Mouse (Mus musculus) stomach, embryonic 15.5 days (tissue): ENCODE measurements around the gene Man2a1. TPM values are rescaled to one million over a fixed set of nuclear protein-coding genes. Genes with fewer than 3 reads are reported as not detected.

Source experiments
- ATAC-seq: fragments of 200-750 bp; cut with Nextera tagmentation; 2 replicates; pipeline ENCODE4 v1.8.0; 2017; ENCODE audit warnings: low read depth, moderate number of reproducible peaks, moderate TSS enrichment; ENCODE audit not compliant: insufficient read depth, low FRiP score
- H3K27ac ChIP-seq: fragments of 300-500 bp; sonication (generic); 2 replicates; pipeline ENCODE4 v1.5.1; 2015; ENCODE audit warnings: mild to moderate bottlenecking, inconsistent platforms
- H3K27me3 ChIP-seq: fragments of 300-500 bp; sonication (generic); replicated peaks from 2 replicates; pipeline ENCODE4 v1.6.1; 2015; ENCODE audit warnings: inconsistent platforms
- H3K36me3 ChIP-seq: fragments of 300-500 bp; sonication (generic); 2 replicates; pipeline ENCODE4 v1.6.1; 2015; ENCODE audit warnings: inconsistent platforms
- H3K4me1 ChIP-seq: fragments of 300-500 bp; sonication (generic); 2 replicates; pipeline ENCODE4 v1.6.1; 2015; ENCODE audit warnings: inconsistent platforms
- H3K4me2 ChIP-seq: fragments of 300-500 bp; sonication (generic); 2 replicates; pipeline ENCODE4 v1.6.1; 2015; ENCODE audit warnings: mild to moderate bottlenecking, inconsistent platforms
- H3K4me3 ChIP-seq: fragments of 300-500 bp; sonication (generic); replicated peaks from 2 replicates; pipeline ENCODE4 v1.5.1; 2015; ENCODE audit warnings: inconsistent platforms
- H3K9ac ChIP-seq: fragments of 300-500 bp; sonication (generic); 2 replicates; pipeline ENCODE4 v1.6.1; 2015; ENCODE audit warnings: inconsistent platforms
- H3K9me3 ChIP-seq: fragments of 300-500 bp; sonication (generic); 2 replicates; pipeline ENCODE4 v1.6.1; 2016; ENCODE audit warnings: inconsistent platforms
- WGBS: fragments of 180-500 bp; shearing (Covaris S2); methylation state at CpG from one replicate; pipeline ENCODE4 v1.1.7; 2015; 5-methylcytosine and 5-hydroxymethylcytosine counted together
- polyA plus RNA-seq: library from polyadenylated mRNA; unstranded; fragments of >200 nt; fragmentation: Nextera tagmentation; extraction: Ambion mirVana; gene quantifications from 2 replicates; pipeline ENCODE4 v1.2.1, GENCODE M21; 2015

The Man2a1 gene
- polyA plus RNA-seq, 1 experiment from 2014 or later = 14.3 TPM

- Histone ChIP-seq H3K4me1 (no peaks in the 10 kb centered on the region), H3K9me3 (no peaks in the 10 kb centered on the region), H3K36me3 (no peaks in the 10 kb centered on the region; the same call in none of the 2 replicates), H3K4me3 (no peak overlapping the region), H3K4me2 (no peak overlapping the region), H3K9ac (no peak overlapping the region), H3K27me3 (no peaks in the 10 kb centered on the region), H3K27ac (no peak overlapping the region)
- 18% methylated on average over 2 of the region's 2 CpGs for WGBS
- no peak for ATAC-seq
These were observed 81.4 kb downstream of the Man2a1 start for GRCm38 (mm10) chr17:64681927-64682326.

DNA sequence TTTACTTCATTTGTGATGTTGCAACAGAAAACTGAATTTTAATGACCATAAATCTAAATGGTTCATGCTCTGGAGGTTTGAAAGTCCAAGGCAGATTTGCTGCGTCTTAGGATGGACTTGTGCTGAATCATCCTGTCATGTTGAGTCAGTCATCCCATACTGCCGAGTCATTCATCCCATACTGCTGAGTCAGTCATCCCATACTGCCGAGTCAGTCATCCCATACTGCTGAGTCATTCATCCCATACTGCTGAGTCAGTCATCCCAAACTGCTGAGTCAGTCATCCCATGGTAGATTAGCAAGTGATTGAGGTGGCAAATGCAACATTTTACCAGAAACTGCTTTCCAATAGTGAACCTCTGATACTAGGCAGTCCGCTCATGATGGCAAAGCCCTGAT lies 83.6 kb downstream of the Man2a1 start:
- no peaks in the 10 kb centered on the region for H3K9me3 ChIP-seq
- H3K4me1 ChIP-seq = no peaks in the 10 kb centered on the region
- ATAC-seq = no peak
- 96% methylated on average over 4 of the region's 4 CpGs for WGBS
- no peaks in the 10 kb centered on the region for H3K27me3 ChIP-seq
- no peaks in the 10 kb centered on the region; the same call in none of the 2 replicates for H3K36me3 ChIP-seq
- no peak overlapping the region for H3K27ac ChIP-seq
- no peak overlapping the region for H3K4me3 ChIP-seq
- H3K4me2 ChIP-seq = no peak overlapping the region
- H3K9ac ChIP-seq = no peak overlapping the region

DNA sequence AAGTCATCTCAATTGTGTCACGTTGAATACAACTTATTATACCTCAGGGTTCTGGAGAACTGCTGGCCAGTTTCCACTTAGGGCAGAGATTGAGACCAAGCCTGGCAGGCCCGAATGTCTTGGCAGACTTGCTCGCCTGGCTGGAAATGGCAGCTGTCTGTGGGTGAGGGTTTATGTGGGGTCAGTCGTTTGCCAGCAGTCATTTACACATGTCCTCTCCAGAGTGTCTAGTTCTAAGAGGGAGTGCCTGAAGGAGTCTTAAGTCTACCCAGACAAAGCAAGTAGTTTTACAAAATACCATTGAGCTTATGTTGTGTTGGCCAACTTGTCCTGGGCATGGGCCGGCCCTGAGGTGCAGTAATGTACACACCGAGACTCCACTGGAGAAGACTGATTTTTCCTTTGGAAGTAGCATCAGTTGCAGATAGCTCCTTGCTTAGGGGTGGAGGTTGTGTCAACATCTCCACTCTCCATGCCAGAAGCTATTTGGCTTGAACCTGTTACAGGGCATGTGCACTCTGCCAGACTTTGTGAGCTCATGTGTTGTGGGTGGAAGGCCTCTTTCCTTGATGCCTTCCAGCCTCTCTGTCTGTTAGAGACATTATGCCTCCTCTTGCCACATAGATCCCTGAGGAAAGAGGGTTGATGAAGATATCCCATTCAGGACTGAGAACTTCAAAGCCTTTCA lies 84.8 kb downstream of the Man2a1 start:
- H3K27me3 ChIP-seq = no peaks in the 10 kb centered on the region
- H3K27ac ChIP-seq = no peak overlapping the region
- H3K9ac ChIP-seq = no peak overlapping the region
- peaks cover 8% of the 10 kb centered on the region for H3K36me3 ChIP-seq
- H3K4me3 ChIP-seq = no peak overlapping the region
- H3K4me1 ChIP-seq = no peaks in the 10 kb centered on the region
- WGBS = 81% methylated on average over 6 of the region's 6 CpGs
- ATAC-seq = no peak
- H3K9me3 ChIP-seq = no peaks in the 10 kb centered on the region; the same call in 1 of the 2 replicates
- no peak overlapping the region for H3K4me2 ChIP-seq

- peaks cover 4% of the 10 kb centered on the region; the same call in 1 of the 2 replicates for H3K9me3 ChIP-seq
- no peaks in the 10 kb centered on the region for H3K27me3 ChIP-seq
- no peak for ATAC-seq
- no peak overlapping the region for H3K4me2 ChIP-seq
- H3K36me3 ChIP-seq = peaks cover 13% of the 10 kb centered on the region
- WGBS = 95% methylated on average over 3 of the region's 3 CpGs
- no peak overlapping the region for H3K9ac ChIP-seq
- no peak overlapping the region for H3K4me3 ChIP-seq
- H3K27ac ChIP-seq = no peak overlapping the region
- H3K4me1 ChIP-seq = no peaks in the 10 kb centered on the region
These were observed 89.1 kb downstream of the Man2a1 start for GRCm38 (mm10) chr17:64689614-64690013.

DNA sequence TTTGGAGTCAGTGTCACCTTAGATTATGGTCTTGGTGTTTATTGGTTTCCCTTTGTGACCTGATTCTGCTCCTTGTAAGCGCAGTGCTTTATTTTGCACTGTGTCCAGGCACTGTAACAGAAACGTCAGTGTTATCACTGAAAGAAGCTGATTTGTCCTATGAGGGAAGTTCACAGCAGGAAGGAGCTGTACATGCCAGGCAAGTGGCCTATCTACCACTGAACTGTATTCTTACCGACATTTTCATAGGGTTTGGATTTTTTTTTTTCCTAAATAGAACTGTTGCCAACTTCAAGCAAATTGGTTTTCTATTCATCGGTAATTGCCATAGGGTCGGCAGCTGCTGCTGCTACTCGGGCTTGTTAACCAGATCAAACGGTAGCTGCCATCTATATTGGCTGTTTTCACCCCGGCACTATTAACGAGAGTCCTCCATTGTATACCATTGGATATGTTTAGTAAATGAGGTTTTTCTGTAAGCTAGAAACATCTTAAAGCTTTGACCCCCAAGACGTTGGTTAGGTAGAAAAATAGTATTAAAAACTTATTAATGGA lies 96.8 kb downstream of the Man2a1 start:
- no peak for ATAC-seq
- Histone ChIP-seq H3K4me2 (no peak overlapping the region), H3K9ac (no peak overlapping the region), H3K4me3 (no peak overlapping the region), H3K4me1 (no peaks in the 10 kb centered on the region), H3K9me3 (no peaks in the 10 kb centered on the region), H3K36me3 (no peaks in the 10 kb centered on the region), H3K27me3 (no peaks in the 10 kb centered on the region), H3K27ac (no peak overlapping the region)
- 84% methylated on average over 10 of the region's 10 CpGs for WGBS

GRCm38 (mm10) chr17:64698516-64698915 lies 98.0 kb downstream of the Man2a1 start:
- 86% methylated on average over 8 of the region's 8 CpGs for WGBS
- H3K9ac ChIP-seq = no peak overlapping the region
- no peaks in the 10 kb centered on the region for H3K27me3 ChIP-seq
- H3K9me3 ChIP-seq = no peaks in the 10 kb centered on the region
- H3K4me2 ChIP-seq = no peak overlapping the region
- H3K4me3 ChIP-seq = no peak overlapping the region
- H3K4me1 ChIP-seq = no peaks in the 10 kb centered on the region
- no peak overlapping the region for H3K27ac ChIP-seq
- ATAC-seq = no peak
- no peaks in the 10 kb centered on the region for H3K36me3 ChIP-seq

DNA sequence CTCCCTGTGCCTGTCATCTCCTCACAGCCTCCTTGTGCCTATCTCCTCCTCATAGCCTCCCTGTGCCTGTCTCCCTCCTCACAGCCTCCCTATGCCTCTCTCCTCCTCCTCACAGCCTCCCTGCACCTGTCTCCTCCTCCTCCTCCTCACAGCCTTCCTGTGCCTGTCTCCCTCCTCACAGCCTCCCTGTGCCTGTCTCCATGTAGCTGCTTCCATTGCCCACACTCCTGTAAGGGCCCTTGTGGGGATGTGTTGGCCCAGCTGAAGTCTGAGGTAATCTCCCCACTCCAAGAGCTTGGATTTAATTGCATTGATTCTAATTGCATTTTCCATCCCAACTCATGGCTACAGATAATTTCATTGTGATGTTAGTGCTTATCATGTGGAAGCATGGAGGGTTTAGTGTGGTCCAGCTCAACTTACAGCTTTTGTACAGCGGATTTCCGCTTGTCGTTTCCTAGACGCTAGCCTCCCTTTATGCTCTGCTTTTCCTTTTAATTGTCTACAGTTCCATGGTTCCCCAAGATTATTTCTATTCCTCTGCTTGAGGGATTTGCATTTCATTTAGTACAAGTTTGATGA lies 103.2 kb downstream of the Man2a1 start:
- no peak for ATAC-seq
- H3K4me2 ChIP-seq = no peak overlapping the region

DNA sequence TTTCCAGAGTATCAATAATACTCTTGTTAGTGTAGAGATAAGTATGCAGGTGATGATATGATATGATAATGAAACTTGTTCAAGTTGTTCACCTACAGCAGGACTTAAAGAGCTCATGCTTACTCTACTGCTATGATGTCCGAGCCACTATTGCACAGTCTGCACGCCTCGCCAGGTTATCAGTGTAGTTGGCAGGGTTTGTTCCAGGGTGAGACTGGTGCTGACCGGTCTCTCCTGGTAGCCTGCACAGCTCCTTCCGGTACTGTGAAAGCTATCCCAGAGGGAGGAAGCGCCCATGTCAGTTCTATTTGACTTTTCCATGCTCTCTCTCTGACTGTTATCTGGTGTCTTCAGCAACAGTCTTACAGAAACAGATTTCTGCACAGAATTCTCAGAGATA lies 107.0 kb downstream of the Man2a1 start:
- no peak for ATAC-seq
- 91% methylated on average over 6 of the region's 6 CpGs for WGBS
- no peak overlapping the region for H3K27ac ChIP-seq

More for the DNA sequence above, 103.2 kb downstream of the Man2a1 start:
- no peaks in the 10 kb centered on the region for H3K4me1 ChIP-seq
- no peak overlapping the region for H3K9ac ChIP-seq
- H3K4me3 ChIP-seq = no peak overlapping the region
- no peak overlapping the region for H3K27ac ChIP-seq
- 90% methylated on average over 4 of the region's 4 CpGs for whole genome bisulfite sequencing
- no peaks in the 10 kb centered on the region for H3K27me3 ChIP-seq
- no peaks in the 10 kb centered on the region for H3K36me3 ChIP-seq
- no peaks in the 10 kb centered on the region for H3K9me3 ChIP-seq

GRCm38 (mm10) chr17:64716318-64716717 lies 115.8 kb downstream of the Man2a1 start:
- Histone ChIP-seq H3K4me1 (no peaks in the 10 kb centered on the region), H3K27me3 (no peaks in the 10 kb centered on the region), H3K4me3 (no peak overlapping the region), H3K27ac (no peak overlapping the region), H3K9me3 (no peaks in the 10 kb centered on the region), H3K9ac (no peak overlapping the region), H3K4me2 (no peak overlapping the region), H3K36me3 (peaks cover 12% of the 10 kb centered on the region)
- ATAC-seq = no peak
- 68% methylated on average over 4 of the region's 4 CpGs for WGBS

More for the DNA sequence above, 107.0 kb downstream of the Man2a1 start:
- Histone ChIP-seq H3K4me2 (no peak overlapping the region), H3K4me1 (no peaks in the 10 kb centered on the region), H3K9me3 (no peaks in the 10 kb centered on the region), H3K9ac (no peak overlapping the region), H3K36me3 (no peaks in the 10 kb centered on the region), H3K4me3 (no peak overlapping the region), H3K27me3 (no peaks in the 10 kb centered on the region)

DNA sequence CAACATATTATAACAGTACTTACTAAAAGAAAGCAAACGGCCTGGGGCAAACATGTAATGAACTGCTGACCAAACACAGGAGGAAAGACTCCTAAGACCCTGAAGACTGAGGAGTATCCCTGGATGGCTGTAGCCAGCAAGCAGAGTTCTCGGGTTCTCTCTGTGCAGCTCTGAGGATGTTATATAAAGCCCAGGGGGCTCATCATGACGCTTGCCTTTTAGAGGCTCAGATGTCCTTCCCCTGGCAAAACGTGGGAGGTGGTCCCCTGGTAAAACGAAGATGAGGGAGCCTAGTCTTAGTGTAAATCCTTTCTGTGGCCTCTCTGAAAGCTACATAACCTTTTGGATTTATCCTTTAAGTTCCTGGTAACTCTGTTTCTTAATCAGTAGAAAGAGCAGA lies 119.2 kb downstream of the Man2a1 start:
- no peaks in the 10 kb centered on the region for H3K27me3 ChIP-seq
- no peak overlapping the region for H3K4me2 ChIP-seq
- H3K9ac ChIP-seq = no peak overlapping the region
- no peak for ATAC-seq
- H3K27ac ChIP-seq = no peak overlapping the region
- H3K4me3 ChIP-seq = no peak overlapping the region
- H3K4me1 ChIP-seq = no peaks in the 10 kb centered on the region
- peaks cover 2% of the 10 kb centered on the region; the same call in 1 of the 2 replicates for H3K36me3 ChIP-seq
- H3K9me3 ChIP-seq = no peaks in the 10 kb centered on the region
- 75% methylated on average over 5 of the region's 5 CpGs for WGBS

GRCm38 (mm10) chr17:64721112-64721511 lies 120.6 kb downstream of the Man2a1 start:
- Histone ChIP-seq H3K27me3 (no peaks in the 10 kb centered on the region), H3K9ac (no peak overlapping the region), H3K36me3 (no peaks in the 10 kb centered on the region), H3K4me3 (no peak overlapping the region), H3K9me3 (no peaks in the 10 kb centered on the region), H3K4me1 (no peaks in the 10 kb centered on the region), H3K4me2 (no peak overlapping the region), H3K27ac (no peak overlapping the region)
- WGBS = 62% methylated on average over 5 of the region's 5 CpGs
- no peak for ATAC-seq

GRCm38 (mm10) chr17:64723162-64723561 lies 122.6 kb downstream of the Man2a1 start:
- H3K4me1 ChIP-seq = no peaks in the 10 kb centered on the region
- 72% methylated on average over 1 of the region's 1 CpGs for WGBS
- H3K27me3 ChIP-seq = no peaks in the 10 kb centered on the region

More at GRCm38 (mm10) chr17:64723162-64723561, 122.6 kb downstream of the Man2a1 start:
- Histone ChIP-seq H3K4me2 (no peak overlapping the region), H3K27ac (no peak overlapping the region), H3K36me3 (no peaks in the 10 kb centered on the region), H3K9ac (no peak overlapping the region), H3K4me3 (no peak overlapping the region), H3K9me3 (no peaks in the 10 kb centered on the region)
- ATAC-seq = no peak
